Mouse (Mus musculus): Measurements from ENCODE around the gene Olfr1220. TPM values are rescaled to one million over a fixed set of nuclear protein-coding genes. Genes with fewer than 3 reads are reported as not detected.

Olfr1220 gene
- not detected for total RNA-seq (2021)

DNA sequence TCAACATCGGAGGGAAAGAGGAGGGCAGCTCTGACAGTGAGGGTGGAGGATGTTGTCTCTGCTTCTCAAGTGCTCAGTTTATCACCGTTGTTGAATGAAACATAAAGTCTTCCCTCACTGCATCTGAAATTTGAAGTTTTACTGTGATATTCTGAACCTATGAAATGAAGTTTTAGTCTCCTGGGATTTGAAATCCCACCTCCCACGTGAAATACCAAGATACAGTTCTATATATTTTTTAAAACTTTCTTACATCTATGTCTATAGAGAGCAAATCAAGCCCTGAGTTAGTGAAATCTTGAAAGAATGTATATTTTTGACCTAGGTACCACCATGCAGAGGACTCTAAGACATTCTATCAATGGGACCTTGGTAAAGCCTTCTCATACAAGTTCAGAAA lies at the start of gene Olfr1220:
TSS of gene Olfr1220 (minus strand) at position 101 of the 400 bp plus-strand sequence.
- DNase-seq = no peak

DNA sequence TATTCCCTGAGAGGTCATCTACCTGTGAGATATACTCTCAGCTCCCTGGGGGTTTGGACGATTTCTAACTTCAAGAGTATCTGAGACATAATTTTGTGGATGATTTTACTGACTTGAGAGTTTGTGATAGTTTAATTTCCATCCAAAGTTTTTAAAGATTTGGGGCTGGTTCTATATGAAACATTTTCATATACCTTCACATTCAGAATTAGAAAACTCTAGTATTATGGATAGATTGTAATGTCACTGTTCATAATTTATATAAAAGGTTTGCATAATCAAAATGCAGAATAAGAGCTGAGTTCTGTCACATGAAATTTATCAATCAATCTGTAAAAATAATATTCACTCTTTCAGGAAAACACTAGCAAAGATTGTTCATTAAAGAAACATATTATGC lies 44.8 kb upstream of the Olfr1220 start, which contains the start of gene Olfr1223:
TSS of gene Olfr1223 (minus strand) at position 101 of the 400 bp plus-strand sequence.
- no peak for DNase-seq

- no peak for DNase-seq
Measured at GRCm38 (mm10) chr2:89132954-89133353, 26.3 kb upstream of the Olfr1220 start, which contains the start of gene Olfr1222. Gene Olfr1222 (minus strand): TSS chr2:89133054.

GRCm38 (mm10) chr2:89117183-89117582 lies 10.5 kb upstream of the Olfr1220 start, which contains the start of gene Olfr1221:
Gene Olfr1221 (minus strand): TSS chr2:89117283.
- no peak for DNase-seq

GRCm38 (mm10) chr2:89105651-89106050 lies 984 bp downstream of the Olfr1220 start:
- no peak for DNase-seq

DNA sequence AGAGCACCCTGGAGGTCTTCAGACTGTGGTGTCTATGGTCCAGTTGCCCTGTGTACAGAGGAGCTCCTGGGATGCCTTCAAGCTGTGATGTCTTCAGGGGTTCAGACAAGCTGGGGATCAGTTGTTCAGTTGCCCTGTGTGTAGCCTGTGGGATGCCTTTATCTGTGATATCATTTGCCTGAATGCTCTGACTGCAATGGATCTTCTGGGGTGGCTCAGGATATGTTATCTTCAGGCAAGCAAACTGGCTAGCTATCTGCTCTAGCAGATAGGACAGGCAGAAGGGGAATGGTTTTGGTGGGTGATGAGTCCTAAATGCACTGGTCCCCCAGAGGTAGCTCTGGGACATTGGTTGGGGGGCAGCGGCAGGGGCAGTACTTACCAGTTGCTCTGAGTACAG lies 12.8 kb downstream of the Olfr1220 start:
- DNase-seq = no peak

DNA sequence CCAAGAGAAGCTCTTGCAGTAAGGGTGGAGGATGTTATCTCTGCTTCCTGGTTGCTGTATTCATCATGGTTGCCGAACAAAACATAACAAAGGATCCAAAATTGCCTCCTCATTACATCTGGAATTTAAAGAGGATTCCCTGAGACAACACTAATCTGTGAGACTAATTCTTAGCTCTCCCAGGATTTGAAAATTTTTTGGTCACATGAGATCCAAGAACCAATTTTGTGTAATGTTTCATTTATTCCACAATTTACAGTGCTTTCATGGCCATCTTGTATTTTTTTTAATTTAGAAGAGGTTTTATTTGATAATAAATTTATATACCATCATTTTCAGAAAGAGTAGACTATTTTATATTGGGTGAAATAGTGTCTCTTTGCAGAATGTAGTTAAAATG lies 23.2 kb downstream of the Olfr1220 start, which contains the start of gene Olfr1219:
TSS of gene Olfr1219 (minus strand) at position 101 of the 400 bp plus-strand sequence.
- no peak for DNase-seq

DNA sequence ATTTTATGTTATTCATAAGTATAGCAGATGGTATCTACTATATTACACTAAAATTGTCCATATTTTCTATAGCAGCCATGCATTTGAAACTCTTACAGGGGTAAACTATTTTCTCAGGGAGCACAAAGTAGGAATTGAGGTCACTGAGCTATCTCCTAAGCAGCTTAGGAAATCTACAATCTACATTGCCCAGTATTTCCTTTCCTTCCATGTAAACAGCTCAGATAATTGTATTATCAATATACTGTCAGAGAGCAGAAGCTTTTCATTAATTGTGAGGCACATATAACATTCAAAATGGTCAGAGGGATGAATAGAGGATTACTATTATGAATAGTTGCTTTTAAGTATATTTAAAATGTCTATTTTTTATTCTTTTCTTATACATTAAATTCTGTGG lies 25.1 kb downstream of the Olfr1220 start:
- no peak for DNase-seq

DNA sequence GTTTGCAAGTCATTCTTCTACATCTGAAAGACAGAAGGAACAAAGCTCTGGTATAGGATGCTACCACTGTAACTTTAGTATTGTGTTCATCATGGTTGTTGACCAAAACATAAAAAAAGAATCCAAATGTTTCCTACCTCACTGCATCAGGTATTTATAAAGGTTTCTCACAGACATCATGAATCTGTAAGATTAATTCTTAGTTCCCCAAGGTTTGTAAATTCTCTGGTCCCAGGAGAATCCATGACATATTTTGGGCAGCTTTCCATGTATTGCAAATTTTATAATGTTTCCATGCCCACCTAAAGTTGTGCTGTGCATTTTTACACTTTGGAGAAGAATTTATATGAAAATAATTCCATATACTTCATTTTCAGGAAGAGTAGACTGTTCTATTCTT lies 45.5 kb downstream of the Olfr1220 start, which contains the start of gene Olfr1218:
TSS of gene Olfr1218 (minus strand) at position 101 of the 400 bp plus-strand sequence.
- no peak for DNase-seq

Other genes with a start within 250 kb of the Olfr1220 start
- not detected for gene Olfr1206, start 243.6 kb downstream of the Olfr1220 start, total RNA-seq (2021)
- not detected for gene Olfr1208, start 204.5 kb downstream of the Olfr1220 start, total RNA-seq (2021)
- not detected for gene Olfr1209, start 191.7 kb downstream of the Olfr1220 start, total RNA-seq (2021)
- gene Olfr1211, start 168.7 kb downstream of the Olfr1220 start, total RNA-seq (2021) = not detected
- not detected for gene Olfr1212, start 152.9 kb downstream of the Olfr1220 start, total RNA-seq (2021)
- not detected for gene Gm13762, start 126.6 kb downstream of the Olfr1220 start, total RNA-seq (2021)
- gene Olfr1214, start 114.2 kb downstream of the Olfr1220 start, total RNA-seq (2021) = not detected
- not detected for gene Olfr1215, start 99.9 kb downstream of the Olfr1220 start, total RNA-seq (2021)
- not detected for gene Olfr1216, start 88.5 kb downstream of the Olfr1220 start, total RNA-seq (2021)
- gene Olfr1217, start 74.8 kb downstream of the Olfr1220 start, total RNA-seq (2021) = not detected
- not detected for gene Olfr1218, start 45.6 kb downstream of the Olfr1220 start, total RNA-seq (2021)
- not detected for gene Olfr1219, start 23.3 kb downstream of the Olfr1220 start, total RNA-seq (2021)
- gene Olfr1221, start 10.4 kb upstream of the Olfr1220 start, total RNA-seq (2021) = not detected
- not detected for gene Olfr1222, start 26.2 kb upstream of the Olfr1220 start, total RNA-seq (2021)
- gene Olfr1223, start 44.7 kb upstream of the Olfr1220 start, total RNA-seq (2021) = not detected
- gene Olfr1224-ps1, start 57.3 kb upstream of the Olfr1220 start, total RNA-seq (2021) = not detected
- gene Olfr1225, start 67.8 kb upstream of the Olfr1220 start, total RNA-seq (2021) = not detected
- not detected for gene Olfr1226, start 93.2 kb upstream of the Olfr1220 start, total RNA-seq (2021)
- not detected for gene Olfr1228, start 147.2 kb upstream of the Olfr1220 start, total RNA-seq (2021)
- not detected for gene Olfr1229, start 181.2 kb upstream of the Olfr1220 start, total RNA-seq (2021)
- gene Olfr1230, start 190.4 kb upstream of the Olfr1220 start, total RNA-seq (2021) = not detected
- not detected for gene Olfr1231, start 200.2 kb upstream of the Olfr1220 start, total RNA-seq (2021)
- gene Olfr1232, start 222.8 kb upstream of the Olfr1220 start, total RNA-seq (2021) = not detected
- gene Olfr1233, start 235.6 kb upstream of the Olfr1220 start, total RNA-seq (2021) = not detected

Data from heart, postnatal 4 days (tissue).